Mouse (Mus musculus): ENCODE results near the gene Lrp3. TPM values are rescaled to one million over a fixed set of nuclear protein-coding genes. Genes with fewer than 3 reads are reported as not detected.

Lrp3 gene
- total and polyA plus RNA-seq, 2 experiments from 2014 or later, result 21.7 to 159 TPM

DNA sequence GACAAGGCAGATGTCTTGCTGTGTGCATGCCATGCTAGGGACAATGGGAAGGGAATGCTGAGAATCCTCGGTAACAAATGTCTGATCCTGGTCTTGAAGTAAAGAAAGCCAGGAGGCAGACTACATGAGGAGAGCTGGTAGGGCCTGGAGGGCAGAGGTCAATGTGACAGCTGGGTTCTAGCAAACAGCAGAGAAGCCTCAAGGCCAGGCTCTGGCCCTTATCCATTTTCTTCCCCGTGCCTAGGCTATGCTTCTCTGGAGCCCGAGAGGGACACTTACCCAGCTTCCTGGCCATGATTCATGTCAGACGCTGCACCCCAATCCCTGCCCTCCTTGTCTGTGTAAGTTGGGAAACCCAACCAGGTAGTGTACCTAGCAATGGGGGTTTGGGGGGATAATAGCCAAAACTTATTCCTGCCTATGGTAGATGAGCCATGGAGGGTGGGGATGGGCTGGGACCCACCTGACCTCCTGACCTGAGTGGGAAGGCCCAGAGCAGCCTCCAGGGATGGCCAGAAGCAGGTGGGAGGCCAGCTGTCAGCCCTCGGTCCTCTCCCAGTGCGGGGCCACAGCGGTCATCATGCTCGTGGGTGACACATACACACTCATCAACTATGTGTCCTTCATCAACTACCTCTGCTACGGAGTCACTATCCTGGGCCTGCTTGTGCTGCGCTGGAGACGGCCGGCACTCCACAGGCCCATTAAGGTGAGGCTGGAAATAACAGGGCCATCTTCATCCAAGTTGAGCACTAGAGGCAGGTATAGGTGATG lies 16.1 kb downstream of the Lrp3 start:
- H3K4me3 ChIP-seq (ENCODE audit: low read depth, low read length), result no peak overlapping the region
- H3K4me2 ChIP-seq (ENCODE audit: low read depth, low read length, poor library complexity, severe bottlenecking), result no peak overlapping the region
- no peaks in the 10 kb centered on the region for H3K4me1 ChIP-seq (ENCODE audit: insufficient read depth, low read length)
- TF ChIP-seq CTCF (IDR thresholded peaks at IDR 0.05), result no peak
- H3K27me3 ChIP-seq (ENCODE audit: insufficient read depth, low read length), result no peaks in the 10 kb centered on the region
- H3K9me3 ChIP-seq (ENCODE audit: low read length), result no peaks in the 10 kb centered on the region
- H3K36me3 ChIP-seq (ENCODE audit: insufficient read depth, low read length), result peaks cover 52% of the 10 kb centered on the region
- 94% methylated on average over 12 of the region's 12 CpGs for WGBS
- DNase-seq (ENCODE audit: low spot score), result no peak
- no peak overlapping the region for H3K9ac ChIP-seq (replicated peaks; ENCODE audit: low read length, poor library complexity, severe bottlenecking)
- ATAC-seq (ENCODE audit: low FRiP score), result no peak
- no peak overlapping the region for H3K27ac ChIP-seq (ENCODE audit: low read depth, low read length)

DNA sequence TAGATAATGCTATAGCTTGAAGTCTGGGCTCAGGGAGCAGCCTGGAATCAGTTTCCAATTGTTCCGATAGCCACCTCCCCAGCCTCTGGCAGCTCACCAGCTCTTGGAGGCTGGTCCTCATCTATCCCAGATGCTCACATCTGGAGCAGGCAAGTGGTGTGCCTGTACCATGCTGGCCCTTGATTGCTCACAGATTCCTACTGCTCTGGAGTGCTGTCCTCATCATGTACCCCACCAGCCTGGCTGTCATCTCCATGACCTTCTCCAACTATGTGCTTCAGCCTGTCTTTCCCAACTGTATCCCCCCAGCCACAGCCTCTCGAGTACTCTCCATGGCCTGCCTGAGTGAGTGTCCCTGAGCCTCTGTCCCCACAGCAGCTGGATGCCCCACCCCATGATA lies 18.3 kb downstream of the Lrp3 start:
- Histone ChIP-seq H3K4me3 (ENCODE audit: low read depth, low read length) (no peak overlapping the region), H3K27me3 (ENCODE audit: insufficient read depth, low read length) (no peaks in the 10 kb centered on the region), H3K4me2 (ENCODE audit: low read depth, low read length, poor library complexity, severe bottlenecking) (no peak overlapping the region), H3K36me3 (ENCODE audit: insufficient read depth, low read length) (peaks cover 30% of the 10 kb centered on the region), H3K4me1 (ENCODE audit: insufficient read depth, low read length) (no peaks in the 10 kb centered on the region), H3K27ac (ENCODE audit: low read depth, low read length) (no peak overlapping the region), H3K9ac (replicated peaks; ENCODE audit: low read length, poor library complexity, severe bottlenecking) (no peak overlapping the region), H3K9me3 (ENCODE audit: low read length) (no peaks in the 10 kb centered on the region)
- 79% methylated on average over 2 of the region's 2 CpGs for WGBS
- ATAC-seq (ENCODE audit: low FRiP score), result no peak
- no peak for TF ChIP-seq CTCF (IDR thresholded peaks at IDR 0.05)
- DNase-seq (ENCODE audit: low spot score), result no peak

DNA sequence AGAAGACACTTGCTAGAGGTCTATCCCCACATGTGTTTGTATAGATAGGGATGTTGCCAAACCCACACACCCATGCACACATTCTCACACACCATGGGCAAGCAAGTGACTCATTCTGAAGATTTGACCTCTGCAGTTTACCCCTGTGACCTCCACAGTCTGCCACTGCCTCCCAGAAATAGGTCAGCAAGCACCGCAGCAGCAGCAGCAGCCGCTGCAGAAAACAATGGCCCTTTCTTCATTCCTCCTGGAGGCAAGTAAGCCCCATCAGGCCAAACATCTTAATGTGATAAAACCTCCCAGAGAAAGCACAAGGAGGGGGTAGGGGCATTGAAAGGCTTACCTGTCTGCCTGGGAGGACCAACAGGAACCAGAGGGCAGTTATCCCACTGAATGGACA lies 24.0 kb downstream of the Lrp3 start:
- Histone ChIP-seq H3K4me3 (ENCODE audit: low read depth, low read length) (no peak overlapping the region), H3K27me3 (ENCODE audit: insufficient read depth, low read length) (peaks cover 17% of the 10 kb centered on the region), H3K4me1 (ENCODE audit: insufficient read depth, low read length) (no peaks in the 10 kb centered on the region; the same call in 1 of the 2 replicates), H3K27ac (ENCODE audit: low read depth, low read length) (no peak overlapping the region), H3K9ac (replicated peaks; ENCODE audit: low read length, poor library complexity, severe bottlenecking) (no peak overlapping the region), H3K36me3 (ENCODE audit: insufficient read depth, low read length) (no peaks in the 10 kb centered on the region), H3K4me2 (ENCODE audit: low read depth, low read length, poor library complexity, severe bottlenecking) (no peak overlapping the region), H3K9me3 (ENCODE audit: low read length) (no peaks in the 10 kb centered on the region)
- DNase-seq (ENCODE audit: low spot score) (no peak), ATAC-seq (ENCODE audit: low FRiP score) (no peak)
- TF ChIP-seq CTCF (IDR thresholded peaks at IDR 0.05), result no peak
- 4% methylated on average over 2 of the region's 2 CpGs for WGBS

DNA sequence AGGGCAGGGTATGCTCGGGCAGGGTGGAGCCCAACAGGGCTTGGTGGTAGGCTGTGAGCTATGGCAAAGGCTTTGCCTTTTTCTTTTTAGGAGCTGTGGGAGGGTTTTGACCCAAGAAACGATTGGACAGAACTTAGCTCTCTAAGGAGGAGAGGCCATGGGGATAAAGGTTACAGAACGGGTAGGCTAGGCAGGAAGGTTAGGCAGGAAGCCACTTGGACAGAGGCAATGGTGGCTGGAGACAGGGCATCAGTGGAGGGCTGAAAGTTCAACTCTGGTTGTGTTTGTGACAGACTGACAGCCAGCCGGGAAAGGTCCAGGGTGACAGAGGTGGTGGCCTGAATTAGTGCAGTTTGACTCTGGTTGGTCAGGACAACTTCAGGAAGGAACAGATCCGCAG lies 25.6 kb downstream of the Lrp3 start:
- no peak for DNase-seq (ENCODE audit: low spot score)
- WGBS, result 72% methylated on average over 5 of the region's 5 CpGs

DNA sequence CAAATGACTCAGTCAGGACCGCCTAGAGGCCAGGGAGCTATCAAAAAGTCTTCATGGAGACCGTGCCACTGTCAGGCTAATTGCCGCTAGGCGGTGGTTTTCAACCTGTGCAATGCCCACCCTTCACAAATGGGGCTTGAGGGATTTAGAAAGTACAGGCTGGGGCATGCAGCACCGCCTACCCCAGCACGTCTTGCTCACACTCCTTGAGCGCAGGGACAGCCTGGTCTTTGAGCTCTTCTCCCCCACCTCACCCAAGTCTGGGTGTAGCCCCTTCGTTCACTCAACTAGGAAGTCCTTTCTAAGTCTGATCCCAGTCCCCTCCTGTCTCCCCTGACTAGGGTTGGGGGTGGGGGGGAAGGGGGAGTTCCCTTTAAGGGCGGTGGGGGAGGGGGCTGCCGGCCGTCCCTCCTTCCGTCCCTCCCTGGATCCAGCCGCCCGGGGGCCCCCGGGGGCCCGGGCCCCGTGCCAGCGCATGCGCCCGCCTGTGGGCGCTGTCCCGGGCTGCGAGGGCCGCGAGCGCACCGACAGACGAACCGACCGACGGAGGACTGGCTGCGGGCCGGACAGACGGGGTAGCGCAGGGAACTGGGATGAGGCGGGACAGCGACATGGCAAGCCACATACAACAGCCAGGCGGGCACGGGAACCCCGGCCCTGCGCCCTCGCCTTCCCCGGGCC lies 29.3 kb downstream of the Lrp3 start, which contains the start of gene Slc7a10:
TSS of gene Slc7a10 (plus strand) at position 497 of the 681 bp plus-strand sequence.
- ATAC-seq (ENCODE audit: low FRiP score) (peak; percentile 48), DNase-seq (ENCODE audit: low spot score) (no peak)
- Histone ChIP-seq H3K4me2 (ENCODE audit: low read depth, low read length, poor library complexity, severe bottlenecking) (peak within 1 kb of the TSS; percentile 52), H3K27me3 (ENCODE audit: insufficient read depth, low read length) (peaks cover 32% of the 10 kb centered on the region), H3K4me3 (ENCODE audit: low read depth, low read length) (peak within 1 kb of the TSS; percentile 30), H3K9ac (replicated peaks; ENCODE audit: low read length, poor library complexity, severe bottlenecking) (peak within 1 kb of the TSS; percentile 29; the same call in 1 of the 2 replicates), H3K27ac (ENCODE audit: low read depth, low read length) (no peak within 1 kb of the TSS), H3K4me1 (ENCODE audit: insufficient read depth, low read length) (peaks cover 3% of the 10 kb centered on the region; the same call in 1 of the 2 replicates), H3K9me3 (ENCODE audit: low read length) (no peaks in the 10 kb centered on the region), H3K36me3 (ENCODE audit: insufficient read depth, low read length) (no peaks in the 10 kb centered on the region)
- whole genome bisulfite sequencing, result 1% methylated on average over 43 of the region's 43 CpGs
- no peak; the same call in 1 of the 2 replicates for TF ChIP-seq CTCF (IDR thresholded peaks at IDR 0.05)

More for the DNA sequence above, 25.6 kb downstream of the Lrp3 start:
- peaks cover 3% of the 10 kb centered on the region; the same call in 1 of the 2 replicates for H3K4me1 ChIP-seq (ENCODE audit: insufficient read depth, low read length)
- no peaks in the 10 kb centered on the region for H3K9me3 ChIP-seq (ENCODE audit: low read length)
- H3K27ac ChIP-seq (ENCODE audit: low read depth, low read length), result no peak overlapping the region
- H3K36me3 ChIP-seq (ENCODE audit: insufficient read depth, low read length), result no peaks in the 10 kb centered on the region
- H3K4me3 ChIP-seq (ENCODE audit: low read depth, low read length), result no peak overlapping the region
- H3K9ac ChIP-seq (replicated peaks; ENCODE audit: low read length, poor library complexity, severe bottlenecking), result no peak overlapping the region
- no peak for ATAC-seq (ENCODE audit: low FRiP score)
- peaks cover 28% of the 10 kb centered on the region for H3K27me3 ChIP-seq (ENCODE audit: insufficient read depth, low read length)
- H3K4me2 ChIP-seq (ENCODE audit: low read depth, low read length, poor library complexity, severe bottlenecking), result no peak overlapping the region
- TF ChIP-seq CTCF (IDR thresholded peaks at IDR 0.05), result no peak

All from midbrain, postnatal 0 days (tissue).